Mouse (Mus musculus) cerebellum, postnatal 14 days (tissue): ENCODE data around the gene Rgs6.

Experiments used
- DNase-seq, 2 experiments: peaks; one replicate each; pipeline ENCODE4 v3.0.0; 2021; ENCODE audit warnings: mixed read lengths in 2 of 2

The Rgs6 gene

DNA sequence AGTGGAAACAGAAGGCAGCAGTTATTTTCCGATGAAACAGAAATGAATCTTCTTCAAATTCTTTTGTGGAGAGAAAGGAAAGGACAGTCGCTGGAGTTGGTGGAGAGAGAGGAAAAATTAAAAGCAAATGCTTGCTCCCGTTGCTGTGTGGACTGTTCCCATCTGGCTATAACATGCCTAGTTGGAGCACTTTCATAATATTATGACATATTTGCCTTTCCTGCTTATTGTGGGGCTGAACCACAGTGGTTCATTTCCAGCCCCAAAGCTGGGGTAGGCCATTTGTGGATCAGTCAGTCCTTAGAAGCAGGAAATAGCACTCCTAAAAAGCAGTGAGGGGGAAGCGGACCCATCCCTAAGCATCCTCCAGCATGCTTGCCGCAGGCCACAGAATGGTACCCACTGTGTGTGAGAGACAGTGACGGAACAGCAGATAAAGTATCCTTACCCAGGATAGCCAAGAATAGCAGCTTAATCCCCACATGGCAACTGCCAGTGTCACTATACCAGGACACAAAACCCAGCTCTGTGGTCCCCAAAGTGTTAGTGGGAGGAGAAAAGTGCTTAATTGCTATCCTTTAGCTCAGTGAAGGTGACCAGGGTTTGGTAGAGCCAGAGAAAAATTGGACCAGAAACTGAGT lies 456.0 kb downstream of the Rgs6 start:
- DNase-seq, result no peak

DNA sequence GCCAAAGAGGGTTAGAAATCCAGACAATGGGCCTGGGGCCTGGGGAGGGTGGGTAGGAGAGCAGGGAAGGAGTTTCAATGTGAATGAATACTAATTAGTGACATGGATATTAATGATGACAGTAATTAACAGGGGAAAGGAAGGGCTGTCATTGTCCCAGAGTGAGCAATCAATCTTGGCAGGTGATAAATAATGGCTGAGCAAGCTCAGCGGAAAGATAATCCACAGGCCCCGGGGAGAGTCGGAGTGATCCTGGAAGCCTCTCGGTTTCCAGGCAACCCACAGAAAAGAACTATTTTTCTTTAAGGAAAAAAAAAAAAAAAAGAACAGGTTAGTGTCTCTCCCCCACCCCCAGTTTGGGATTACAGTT lies 456.5 kb downstream of the Rgs6 start:
- peak; percentile 17 to 18 for DNase-seq

DNA sequence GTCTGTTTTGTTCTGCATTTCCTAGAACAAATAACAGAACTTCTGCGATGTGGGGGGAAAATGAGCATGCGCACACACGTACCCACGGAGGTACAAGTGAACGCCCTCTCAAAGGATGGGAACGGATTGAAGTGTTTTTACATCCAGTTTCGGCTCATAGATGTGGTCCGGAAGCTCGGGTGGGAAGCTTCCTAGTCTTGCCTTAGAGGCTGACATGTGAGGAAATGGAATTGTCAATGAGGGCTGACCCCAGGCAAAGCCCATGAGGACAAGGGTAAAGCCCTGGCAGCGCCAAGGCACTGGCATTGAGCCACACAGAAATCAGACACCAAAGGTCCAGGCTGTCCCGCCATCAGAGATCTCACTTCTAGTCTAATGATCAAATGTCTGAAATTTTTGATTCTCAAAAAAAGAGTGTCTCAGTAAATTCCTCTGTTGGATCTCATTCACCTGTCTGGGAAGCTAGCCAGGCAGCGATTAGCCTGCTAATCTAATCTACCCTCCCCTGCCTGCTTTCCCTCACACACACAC lies 457.0 kb downstream of the Rgs6 start:
- peak; percentile 73 to 82 for DNase-seq

DNA sequence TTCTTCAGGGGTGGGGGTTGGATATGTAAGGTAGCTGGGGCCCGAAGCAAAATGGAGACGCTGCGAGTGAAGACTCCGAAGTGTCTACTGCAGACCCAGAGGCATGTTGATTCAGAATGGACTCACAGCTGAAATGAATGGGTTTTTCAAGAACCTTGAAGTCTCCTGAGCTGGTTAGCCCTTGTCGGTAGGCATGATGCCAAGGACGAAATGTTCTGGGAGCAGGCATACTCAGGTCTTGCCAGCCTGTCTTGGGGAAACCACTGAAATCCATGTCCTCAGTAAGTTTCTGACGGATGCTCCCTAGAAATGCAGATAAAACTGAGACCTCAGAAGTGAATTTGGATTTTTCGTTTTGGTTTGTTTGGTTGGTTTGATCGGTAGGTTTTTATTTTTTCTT lies 458.6 kb downstream of the Rgs6 start:
- DNase-seq, result peak in 1 of 2 experiments; percentile 15

DNA sequence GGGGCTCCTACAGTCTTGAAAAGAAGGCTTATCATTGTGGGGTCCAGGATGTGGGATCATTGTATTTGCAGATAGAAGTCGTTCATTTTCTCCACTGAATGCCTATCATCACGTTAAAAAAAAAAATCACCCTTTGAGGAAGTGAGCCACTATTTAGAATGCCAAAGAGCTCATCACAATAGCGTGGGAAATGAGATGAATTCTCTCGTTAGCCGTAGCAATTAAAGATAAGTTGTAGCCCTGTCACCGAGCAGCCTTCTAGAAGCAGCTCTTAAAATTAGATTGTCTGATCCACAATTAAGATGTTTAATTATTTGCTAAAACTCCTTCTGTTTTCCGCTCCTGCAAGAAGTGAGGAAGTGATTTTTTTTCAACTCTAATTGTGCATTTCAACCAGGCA lies 459.6 kb downstream of the Rgs6 start:
- no peak for DNase-seq

DNA sequence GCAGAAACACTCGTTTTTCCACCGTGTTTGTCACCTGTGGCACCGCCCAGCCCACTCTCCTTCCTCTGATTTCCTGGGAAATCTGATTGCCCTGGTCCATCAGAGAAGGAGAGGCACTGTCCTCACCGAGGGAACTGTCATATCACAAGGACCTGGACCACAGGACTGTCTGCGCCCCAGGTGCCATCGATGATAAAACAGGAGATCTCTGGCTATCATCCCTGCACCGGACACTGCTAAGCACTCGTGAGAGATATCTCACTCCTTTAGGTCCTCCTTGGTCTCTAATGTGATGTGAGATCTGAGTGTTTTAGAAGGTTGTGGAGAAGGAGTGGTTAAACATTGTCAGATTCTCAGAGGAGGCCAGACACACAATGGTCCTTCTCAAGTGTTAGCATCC lies 462.4 kb downstream of the Rgs6 start:
- DNase-seq, result no peak

GRCm38 (mm10) chr12:83052391-83052790 lies 464.3 kb downstream of the Rgs6 start:
- no peak for DNase-seq

DNA sequence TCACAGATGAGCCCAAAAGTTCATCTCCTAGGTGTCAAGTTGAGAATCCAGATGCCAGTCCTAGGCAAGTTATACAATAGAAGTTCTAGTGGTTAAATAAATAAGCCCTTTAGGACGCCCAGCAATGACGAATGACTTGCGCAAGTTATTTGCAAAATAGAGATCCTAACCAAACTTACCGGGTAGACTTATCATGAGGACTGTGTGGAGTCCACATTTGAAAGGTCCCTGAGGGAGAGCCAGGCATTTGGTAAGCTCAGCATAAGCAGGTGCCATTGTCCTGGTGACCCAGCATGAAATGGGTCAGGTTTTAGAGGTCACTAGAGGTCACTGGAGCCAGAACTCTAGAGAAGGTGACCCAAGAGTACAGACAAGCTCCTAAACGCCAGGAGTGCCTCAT lies 467.6 kb downstream of the Rgs6 start:
- DNase-seq, result no peak

GRCm38 (mm10) chr12:83066426-83066825 lies 478.3 kb downstream of the Rgs6 start:
- DNase-seq, result no peak

- DNase-seq, result no peak
Measured at GRCm38 (mm10) chr12:83070848-83071247, 482.8 kb downstream of the Rgs6 start.

DNA sequence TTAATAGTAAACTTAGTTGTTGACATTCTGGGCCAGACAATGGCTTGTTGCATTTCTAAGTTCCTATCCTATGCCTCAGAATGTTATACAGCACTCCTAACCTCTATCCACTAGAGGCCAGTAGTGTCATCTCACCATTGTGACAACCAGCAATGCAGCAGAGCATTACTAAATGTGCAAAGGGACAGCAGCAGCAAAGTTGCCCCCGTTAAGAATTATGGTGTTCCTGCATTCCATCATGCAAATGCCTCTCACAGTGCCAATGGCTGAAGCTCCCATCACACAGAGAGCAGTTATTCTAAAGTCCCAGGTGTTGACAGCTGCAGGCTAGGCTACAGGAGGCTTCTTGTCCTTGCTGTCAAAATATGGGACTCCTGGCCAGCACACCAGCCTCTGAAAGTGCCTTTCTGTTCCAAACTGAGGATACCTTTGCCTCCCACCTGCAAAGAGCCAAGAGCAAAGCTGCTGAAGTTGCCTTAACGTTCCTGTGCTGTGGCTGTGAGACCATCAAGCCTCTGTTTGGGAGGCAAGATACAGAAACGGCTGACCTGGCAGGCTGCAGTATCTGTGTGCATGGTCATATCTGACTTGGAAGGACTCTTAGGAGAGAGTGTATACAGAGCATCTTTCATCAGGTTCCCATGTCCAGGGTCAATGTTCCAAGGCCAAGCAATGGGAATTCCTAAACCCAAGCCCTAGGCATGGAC lies 484.2 kb downstream of the Rgs6 start:
- peak; percentile 47 to 61 for DNase-seq

- DNase-seq, result peak; percentile 34 to 42
Measured at GRCm38 (mm10) chr12:83072951-83073878, 485.1 kb downstream of the Rgs6 start.

GRCm38 (mm10) chr12:83073879-83074368 lies 485.8 kb downstream of the Rgs6 start:
- no peak for DNase-seq

- DNase-seq, result no peak
Measured at GRCm38 (mm10) chr12:83076179-83076578, 488.1 kb downstream of the Rgs6 start.

- DNase-seq, result no peak
Measured at GRCm38 (mm10) chr12:83077486-83077885, 489.4 kb downstream of the Rgs6 start.

- no peak for DNase-seq
Measured at GRCm38 (mm10) chr12:83083427-83083826, 495.3 kb downstream of the Rgs6 start.

- no peak for DNase-seq
Measured at GRCm38 (mm10) chr12:83084614-83085013, 496.5 kb downstream of the Rgs6 start.

DNA sequence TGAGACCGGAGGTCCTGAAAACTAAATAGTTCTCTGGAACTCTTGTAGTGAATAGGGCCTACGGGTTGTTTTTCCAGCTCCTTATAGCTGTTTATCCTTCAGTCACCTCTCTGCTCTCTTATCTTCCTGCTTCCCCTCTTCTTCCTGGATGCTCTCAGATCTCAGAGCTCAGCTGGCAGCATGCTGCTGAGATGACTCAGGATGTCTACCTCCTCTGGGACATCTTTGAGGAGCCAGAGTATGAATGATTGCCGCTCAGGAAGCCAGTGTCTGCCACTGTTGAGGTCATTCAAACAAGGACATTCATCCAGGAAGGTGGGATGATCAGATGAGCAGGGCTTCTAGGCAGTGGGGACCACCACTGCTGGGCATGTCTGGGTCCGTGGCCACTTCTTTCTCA lies 498.9 kb downstream of the Rgs6 start:
- no peak for DNase-seq

GRCm38 (mm10) chr12:83087555-83087954 lies 499.5 kb downstream of the Rgs6 start:
- no peak for DNase-seq

DNA sequence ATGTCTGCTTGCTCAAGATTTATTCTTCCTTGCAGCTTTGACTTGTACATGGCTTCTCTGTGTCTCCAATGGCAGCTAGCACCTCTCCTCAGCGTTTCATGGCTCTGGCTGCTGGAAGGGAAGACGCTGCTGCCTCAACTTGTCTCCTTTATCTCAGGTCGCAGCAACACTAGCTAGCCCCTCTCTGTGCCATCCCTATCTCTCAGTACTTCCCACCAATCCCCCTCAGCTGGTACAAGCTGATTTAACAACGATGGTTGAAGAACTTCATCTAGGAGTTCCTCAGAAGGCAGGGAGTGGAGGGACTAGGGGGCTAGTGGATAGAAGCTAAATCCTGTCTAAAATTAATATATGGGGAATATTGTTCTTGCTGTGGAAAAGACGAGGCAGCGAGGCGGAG lies 503.9 kb downstream of the Rgs6 start:
- DNase-seq, result no peak

GRCm38 (mm10) chr12:83097787-83098186 lies 509.7 kb downstream of the Rgs6 start:
- no peak for DNase-seq

GRCm38 (mm10) chr12:83098646-83099371 lies 510.7 kb downstream of the Rgs6 start:
- DNase-seq, result no peak
